Mouse (Mus musculus): ENCODE results near the gene Dnajc6.

Dnajc6 gene

GRCm38 (mm10) chr4:101646857-101647195, 150.4 kb downstream of the Dnajc6 start:
- DNase-seq: no peak

GRCm38 (mm10) chr4:101647196-101647905, 150.9 kb downstream of the Dnajc6 start, which contains the start of gene Leprot:
TSS of gene Leprot (plus strand) at chr4:101647718.
- DNase-seq: peak; percentile 99

- DNase-seq: no peak
These were observed 151.7 kb downstream of the Dnajc6 start for GRCm38 (mm10) chr4:101647976-101648642.

- DNase-seq: no peak
These were observed 152.3 kb downstream of the Dnajc6 start for GRCm38 (mm10) chr4:101648745-101649144.

- DNase-seq: no peak
These were observed 154.5 kb downstream of the Dnajc6 start for GRCm38 (mm10) chr4:101650961-101651360.

GRCm38 (mm10) chr4:101654256-101654655, 157.8 kb downstream of the Dnajc6 start:
- no peak for DNase-seq

GRCm38 (mm10) chr4:101654788-101655414, 158.5 kb downstream of the Dnajc6 start:
- DNase-seq: no peak

GRCm38 (mm10) chr4:101655415-101655790, 159.0 kb downstream of the Dnajc6 start:
- no peak for DNase-seq

GRCm38 (mm10) chr4:101656056-101656455, 159.6 kb downstream of the Dnajc6 start:
- no peak for DNase-seq

- DNase-seq: no peak
These were observed 160.6 kb downstream of the Dnajc6 start for GRCm38 (mm10) chr4:101656956-101657570.

- DNase-seq: peak; percentile 29
These were observed 167.8 kb downstream of the Dnajc6 start for GRCm38 (mm10) chr4:101664160-101664750.

- DNase-seq: no peak
These were observed 168.3 kb downstream of the Dnajc6 start for GRCm38 (mm10) chr4:101664766-101665165.

- DNase-seq: no peak
These were observed 172.7 kb downstream of the Dnajc6 start for GRCm38 (mm10) chr4:101669161-101669560.

GRCm38 (mm10) chr4:101669811-101670210, 173.4 kb downstream of the Dnajc6 start:
- no peak for DNase-seq

GRCm38 (mm10) chr4:101674790-101675189, 178.3 kb downstream of the Dnajc6 start:
- DNase-seq: no peak

- no peak for DNase-seq
These were observed 179.3 kb downstream of the Dnajc6 start for GRCm38 (mm10) chr4:101675726-101676125.

- no peak for DNase-seq
These were observed 186.2 kb downstream of the Dnajc6 start for GRCm38 (mm10) chr4:101682620-101683019.

GRCm38 (mm10) chr4:101683086-101683485, 186.6 kb downstream of the Dnajc6 start:
- no peak for DNase-seq

GRCm38 (mm10) chr4:101684821-101685220, 188.4 kb downstream of the Dnajc6 start:
- no peak for DNase-seq

GRCm38 (mm10) chr4:101686227-101686810, 189.9 kb downstream of the Dnajc6 start:
- no peak for DNase-seq

GRCm38 (mm10) chr4:101689241-101689640, 192.8 kb downstream of the Dnajc6 start:
- DNase-seq: no peak

- DNase-seq: no peak
These were observed 193.2 kb downstream of the Dnajc6 start for GRCm38 (mm10) chr4:101689645-101690044.
